Mouse (Mus musculus): ENCODE measurements around the gene Mrps14.
A peak's percentile ranks its signal among the peaks of the same experiment; 100 is the strongest.

DNA sequence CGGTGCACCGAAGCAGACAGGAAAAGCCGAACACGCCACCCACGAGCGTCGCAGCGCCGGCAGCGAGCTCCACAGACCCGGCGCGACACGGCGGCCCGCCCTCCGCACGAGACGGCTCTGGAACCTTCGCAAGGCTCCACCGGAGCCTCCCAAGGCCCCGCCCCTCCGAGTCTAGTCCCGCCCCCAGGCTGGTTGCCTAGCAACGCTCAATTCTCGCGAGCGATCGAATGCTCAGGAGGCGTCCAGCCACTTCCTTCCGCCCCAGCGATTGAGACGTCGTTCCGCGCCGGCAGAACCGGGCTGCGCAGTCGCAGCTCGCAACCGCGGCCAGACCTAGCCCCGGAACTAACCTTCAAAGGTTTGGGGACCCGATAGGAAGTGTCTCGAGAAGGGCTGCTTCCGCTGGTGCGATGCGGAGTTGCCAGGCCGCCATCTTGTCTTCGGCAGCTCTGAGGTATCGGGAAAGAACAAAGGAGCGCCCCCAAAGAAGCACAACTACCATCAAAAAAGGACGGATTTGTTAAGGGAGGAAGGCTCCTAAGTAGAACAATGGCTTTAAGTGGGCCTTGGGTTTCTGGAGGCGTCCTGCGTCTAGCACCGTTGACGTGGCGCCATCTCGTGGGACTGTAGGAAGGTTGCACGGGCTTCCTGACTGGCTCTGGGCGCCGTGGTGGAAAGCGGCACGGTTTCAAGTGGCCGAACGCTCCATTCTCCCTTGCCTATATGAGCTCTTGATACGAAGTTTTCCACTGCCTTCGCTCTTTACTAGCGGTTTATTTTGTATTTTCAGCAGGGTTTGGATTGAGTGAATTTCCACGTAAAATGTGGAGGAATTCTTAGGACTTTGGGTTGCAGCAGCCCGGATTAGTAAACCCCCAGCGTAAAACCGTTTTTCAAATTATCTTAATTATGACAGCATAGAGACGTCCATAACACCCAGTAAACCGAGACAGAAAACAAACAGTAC is 18.0 kb downstream of the Mrps14 start, which contains the start of gene Cacybp:
- TF ChIP-seq EP300 (IDR thresholded peaks at IDR 0.05; ENCODE audit: low read depth) (peak; percentile 73), CTCF (IDR thresholded peaks at IDR 0.05; ENCODE audit: low read depth) (peak; percentile 96)
